Mouse (Mus musculus): ENCODE results near the gene Myo5c.

Gene Myo5c

DNA sequence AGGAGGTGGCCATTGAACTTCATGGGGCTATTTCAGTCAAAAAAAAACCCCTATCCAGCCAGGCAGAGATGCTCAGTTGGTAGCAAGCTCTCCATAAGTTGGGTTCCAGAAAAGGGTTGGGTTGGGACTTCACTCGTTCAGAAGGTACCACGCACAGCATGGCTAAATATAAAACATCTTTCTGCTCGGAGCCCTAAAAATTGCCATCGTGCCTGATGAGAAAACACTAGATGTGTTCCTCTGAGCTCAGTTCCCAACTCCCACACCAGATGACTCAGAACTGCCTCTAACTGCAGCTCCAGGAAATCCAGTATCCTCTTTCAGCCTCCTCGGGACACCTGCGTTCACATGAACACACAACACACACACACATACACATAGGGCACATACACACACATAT is 106.2 kb downstream of the Myo5c start:
- no peak for DNase-seq

DNA sequence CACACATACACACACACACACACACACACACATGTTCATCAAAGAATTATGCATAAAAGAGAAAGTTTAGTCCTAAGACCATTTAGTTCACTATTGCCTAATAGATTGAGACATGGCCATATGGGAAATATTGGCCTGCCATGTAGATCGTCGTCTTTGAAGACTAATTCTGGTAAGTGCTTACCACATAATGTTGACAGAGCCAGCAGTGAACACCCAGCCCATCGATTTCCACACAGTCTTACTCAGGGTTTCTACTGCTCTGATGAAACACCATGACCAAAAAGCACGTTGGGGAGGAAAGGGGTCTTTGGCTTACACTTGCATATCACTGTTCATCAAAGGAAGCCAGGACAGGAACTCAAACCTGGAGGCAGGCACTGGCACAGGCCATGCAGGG is 110.6 kb downstream of the Myo5c start:
- DNase-seq, result no peak

DNA sequence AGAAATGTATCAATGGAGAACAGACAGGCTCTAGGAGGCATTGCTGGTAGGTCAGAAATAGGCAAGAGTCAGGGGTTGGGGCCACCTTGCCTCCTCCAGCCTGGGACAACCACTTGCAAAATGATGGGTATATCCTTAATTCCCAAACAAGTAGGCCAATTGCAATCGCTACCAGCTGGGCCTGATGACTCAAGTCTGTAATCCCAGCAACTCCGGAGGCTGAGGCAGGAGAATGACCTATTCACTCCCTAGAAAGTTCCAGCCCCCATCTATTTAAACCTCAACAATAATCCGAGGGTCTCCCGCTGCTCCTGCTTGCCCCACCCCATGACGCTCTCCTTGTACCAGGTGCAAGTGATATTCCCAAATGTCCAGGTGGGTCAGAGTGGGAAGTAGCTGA is 115.6 kb downstream of the Myo5c start, which contains the start of gene Bcl2l10:
Gene Bcl2l10 (plus strand): TSS at position 301 of the 400 bp plus-strand sequence.
- no peak for DNase-seq

DNA sequence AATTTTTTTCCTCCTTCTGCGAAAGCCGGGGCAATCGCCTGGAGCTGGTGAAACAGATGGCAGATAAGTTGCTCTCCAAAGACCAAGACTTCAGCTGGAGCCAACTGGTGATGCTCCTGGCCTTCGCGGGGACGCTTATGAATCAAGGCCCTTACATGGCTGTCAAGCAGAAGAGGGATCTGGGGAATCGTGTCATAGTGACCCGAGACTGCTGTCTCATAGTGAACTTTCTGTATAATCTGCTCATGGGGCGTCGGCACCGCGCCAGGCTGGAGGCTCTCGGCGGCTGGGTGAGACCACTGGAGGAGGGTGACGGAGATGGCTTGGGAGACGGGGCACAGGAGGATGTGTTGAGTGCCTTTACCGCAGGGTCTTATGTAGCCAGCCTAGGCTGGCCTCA is 116.2 kb downstream of the Myo5c start:
- DNase-seq, result no peak

DNA sequence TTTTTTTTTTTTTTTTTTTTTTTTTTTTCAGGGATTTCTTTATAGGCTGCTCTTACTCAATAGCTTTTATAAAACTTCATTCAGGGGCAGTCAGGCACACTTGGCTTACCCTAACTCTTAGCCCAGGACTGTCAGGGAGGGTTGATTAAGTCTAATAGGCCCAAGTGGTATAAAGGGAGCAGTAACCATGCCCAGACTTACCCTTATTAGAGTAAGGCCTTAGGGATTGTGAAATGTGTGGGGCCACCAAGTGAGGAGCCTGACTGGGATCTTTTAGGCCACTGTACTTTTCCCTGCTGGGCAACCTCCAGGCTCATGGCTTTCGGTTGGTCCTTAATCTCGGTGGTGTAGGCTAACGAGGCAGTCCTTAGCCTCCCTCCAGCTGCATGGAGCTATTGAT is 116.8 kb downstream of the Myo5c start:
- no peak for DNase-seq

DNA sequence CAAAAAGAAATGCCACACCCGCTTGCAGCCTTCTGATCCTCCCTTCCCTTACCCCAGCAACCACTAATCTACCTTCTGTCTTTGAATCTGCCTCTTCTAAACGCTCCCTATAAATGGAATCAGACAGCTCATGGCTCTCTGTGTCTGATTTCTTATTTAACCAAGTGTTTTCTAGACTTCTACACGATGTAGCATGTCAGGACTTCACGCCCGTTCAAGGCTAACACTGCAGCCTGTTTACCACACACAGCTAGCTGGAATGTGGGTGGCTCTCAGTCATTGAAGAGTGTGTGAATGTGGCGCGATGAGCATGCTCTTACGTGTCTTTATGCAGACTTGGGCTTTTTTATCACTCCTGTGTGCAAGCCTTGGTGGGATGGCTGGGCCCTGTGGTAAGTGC is 121.3 kb downstream of the Myo5c start:
- DNase-seq, result no peak
